Mouse (Mus musculus) stomach, postnatal 0 days (tissue): ENCODE measurements around the gene Itpr3. TPM values are rescaled to one million over a fixed set of nuclear protein-coding genes. Genes with fewer than 3 reads are reported as not detected.

Source experiments
- ATAC-seq: fragments of 200-750 bp; cut with Nextera tagmentation; 2 replicates; pipeline ENCODE4 v1.8.0; 2017; ENCODE audit not compliant: low FRiP score, low TSS enrichment
- DNase-seq: peaks from one replicate; pipeline ENCODE4 v3.0.0-alpha.2; 2016; ENCODE audit warnings: low spot score
- H3K27ac ChIP-seq: fragments of 300-500 bp; sonication (generic); replicated peaks from 2 replicates; pipeline ENCODE4 v1.5.1; 2014; ENCODE audit warnings: mild to moderate bottlenecking, control low read depth
- H3K27me3 ChIP-seq: fragments of 300-500 bp; sonication (generic); 2 replicates; pipeline ENCODE4 v1.6.1; 2014; ENCODE audit warnings: low read length; ENCODE audit not compliant: control insufficient read depth, insufficient read depth
- H3K36me3 ChIP-seq: fragments of 300-500 bp; sonication (generic); 2 replicates; pipeline ENCODE4 v1.6.1; 2014; ENCODE audit warnings: low read length, mixed read lengths; ENCODE audit not compliant: control insufficient read depth, insufficient read depth
- H3K4me1 ChIP-seq: fragments of 300-500 bp; sonication (generic); replicated peaks from 2 replicates; pipeline ENCODE4 v1.6.1; 2014; ENCODE audit warnings: antibody characterized with exemption; ENCODE audit not compliant: control insufficient read depth, insufficient read depth
- H3K4me2 ChIP-seq: fragments of 300-500 bp; sonication (generic); replicated peaks from 2 replicates; pipeline ENCODE4 v1.6.1; 2014; ENCODE audit warnings: low read depth, mild to moderate bottlenecking, control low read depth, moderate library complexity
- H3K4me3 ChIP-seq: fragments of 300-500 bp; sonication (generic); 2 replicates; pipeline ENCODE4 v1.5.1; 2014; ENCODE audit warnings: low read depth, low read length, control low read depth
- H3K9ac ChIP-seq: fragments of 300-500 bp; sonication (generic); 2 replicates; pipeline ENCODE4 v1.6.1; 2014; ENCODE audit warnings: mild to moderate bottlenecking, low read length, control low read depth, mixed read lengths
- H3K9me3 ChIP-seq: fragments of 300-500 bp; sonication (generic); 2 replicates; pipeline ENCODE4 v1.6.1; 2016; ENCODE audit warnings: low read length; ENCODE audit not compliant: control insufficient read depth
- CTCF ChIP-seq: IDR thresholded peaks from 2 replicates; pipeline ENCODE4 v1.5.1; 2016; ENCODE audit warnings: antibody characterized with exemption, low read depth, mild to moderate bottlenecking, moderate library complexity
- EP300 ChIP-seq: optimal IDR thresholded peaks from 2 replicates; pipeline ENCODE3; 2016; ENCODE audit warnings: antibody characterized with exemption
- WGBS: fragments of 180-500 bp; shearing (Covaris S2); extraction: QIAGEN DNeasy Blood & Tissue Kit; methylation state at CpG from one replicate; pipeline ENCODE4 v1.1.7; 2014; 5-methylcytosine and 5-hydroxymethylcytosine counted together
- polyA plus RNA-seq: library from polyadenylated mRNA; unstranded; fragments of >200 nt; fragmentation: Nextera tagmentation; extraction: Ambion mirVana; gene quantifications from 2 replicates; pipeline ENCODE4 v1.2.1, GENCODE M21; 2015

Itpr3 gene
- polyA plus RNA-seq, 1 experiment from 2014 or later = 5.9 TPM

DNA sequence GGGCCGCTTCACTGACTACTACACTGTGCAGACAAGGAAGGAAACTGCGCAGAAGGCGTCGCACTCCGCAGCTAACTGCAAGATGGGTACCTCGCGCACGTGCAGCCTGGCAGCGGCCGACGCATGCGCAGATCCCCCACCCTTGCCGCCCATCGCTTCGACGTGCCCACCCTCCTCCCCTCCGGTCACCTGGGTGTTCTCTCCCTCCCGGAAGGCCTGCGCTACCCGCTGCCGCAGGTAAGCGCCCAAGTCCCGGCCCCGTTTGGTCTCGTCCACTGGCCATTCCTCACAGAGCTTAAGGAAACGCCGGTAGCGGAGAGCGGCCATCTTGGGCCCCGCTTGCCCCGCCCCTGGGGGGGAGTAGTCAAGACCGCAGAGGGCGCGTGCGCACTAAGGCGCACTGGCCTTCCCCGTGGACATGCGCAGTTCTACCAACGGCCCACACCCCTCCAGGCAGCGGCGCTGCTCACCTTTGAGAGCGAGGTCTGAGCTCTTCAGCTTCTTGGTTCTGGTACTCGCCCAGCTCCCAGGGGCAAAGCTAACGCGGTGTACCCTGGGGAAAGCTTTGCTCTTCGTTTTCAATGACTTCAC, 76.5 kb downstream of the Itpr3 start, which contains the start of gene Uqcc2:
Gene Uqcc2 (minus strand): TSS at position 366 of the 591 bp plus-strand sequence.
- peak within 1 kb of the TSS; percentile 57 for H3K4me2 ChIP-seq
- peak within 1 kb of the TSS; percentile 79 for H3K27ac ChIP-seq
- H3K9me3 ChIP-seq = no peaks in the 10 kb centered on the region
- H3K4me3 ChIP-seq = peak within 1 kb of the TSS; percentile 69
- peak within 1 kb of the TSS; percentile 74 for H3K9ac ChIP-seq
- H3K36me3 ChIP-seq = no peaks in the 10 kb centered on the region
- DNase-seq (peak; percentile 98), ATAC-seq (peak; percentile 90)
- WGBS = under 1% methylated on average over 43 of the region's 46 CpGs
- TF ChIP-seq EP300 (no peak), CTCF (peak; percentile 86)
- peaks cover 3% of the 10 kb centered on the region; the same call in 1 of the 2 replicates for H3K4me1 ChIP-seq
- H3K27me3 ChIP-seq = no peaks in the 10 kb centered on the region

GRCm38 (mm10) chr17:27134187-27134586, 77.1 kb downstream of the Itpr3 start:
- Histone ChIP-seq H3K4me1 (peaks cover 3% of the 10 kb centered on the region; the same call in 1 of the 2 replicates), H3K4me3 (peak overlapping the region; percentile 69; the same call in 1 of the 2 replicates), H3K36me3 (no peaks in the 10 kb centered on the region), H3K9ac (peak overlapping the region; percentile 74; the same call in 1 of the 2 replicates), H3K9me3 (no peaks in the 10 kb centered on the region), H3K27me3 (no peaks in the 10 kb centered on the region), H3K4me2 (peak overlapping the region; percentile 57), H3K27ac (no peak overlapping the region)
- TF ChIP-seq EP300 = no peak
- TF ChIP-seq CTCF = no peak
- DNase-seq (no peak), ATAC-seq (no peak)
- WGBS = 25% methylated on average over 9 of the region's 9 CpGs

- ATAC-seq (no peak), DNase-seq (no peak)
- Histone ChIP-seq H3K36me3 (no peaks in the 10 kb centered on the region), H3K4me3 (no peak overlapping the region), H3K4me2 (no peak overlapping the region), H3K9me3 (no peaks in the 10 kb centered on the region), H3K27ac (no peak overlapping the region), H3K27me3 (no peaks in the 10 kb centered on the region), H3K9ac (no peak overlapping the region), H3K4me1 (peaks cover 3% of the 10 kb centered on the region; the same call in 1 of the 2 replicates)
- 21% methylated on average over 3 of the region's 3 CpGs for WGBS
- TF ChIP-seq EP300 (no peak), CTCF (no peak)
Measured at GRCm38 (mm10) chr17:27134715-27135114, 77.6 kb downstream of the Itpr3 start.

DNA sequence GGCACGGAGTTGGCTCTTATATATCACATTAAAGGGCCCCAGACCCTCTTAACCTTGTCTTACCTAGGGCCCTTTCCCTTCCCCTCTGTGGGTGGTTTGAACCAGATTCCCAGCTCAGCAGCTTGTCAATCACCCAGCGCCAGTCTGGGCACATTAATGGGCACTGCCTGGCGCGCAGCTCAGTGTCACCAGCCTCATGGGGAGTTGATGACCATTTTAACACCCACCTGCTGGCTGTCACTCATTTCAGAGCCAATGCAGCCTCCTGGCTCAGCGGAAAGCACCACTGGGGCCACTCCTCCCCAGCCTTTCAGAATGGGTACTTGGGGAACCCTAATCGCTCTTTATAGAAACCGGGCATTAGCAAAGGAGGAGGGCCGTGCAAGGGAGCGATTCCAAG, 81.3 kb downstream of the Itpr3 start:
- Histone ChIP-seq H3K4me3 (no peak overlapping the region), H3K9me3 (no peaks in the 10 kb centered on the region), H3K4me2 (no peak overlapping the region), H3K27ac (no peak overlapping the region), H3K36me3 (no peaks in the 10 kb centered on the region), H3K9ac (no peak overlapping the region), H3K4me1 (no peaks in the 10 kb centered on the region), H3K27me3 (no peaks in the 10 kb centered on the region)
- no peak for DNase-seq
- TF ChIP-seq EP300 (no peak), CTCF (no peak)
- ATAC-seq = no peak
- WGBS = 76% methylated on average over 9 of the region's 9 CpGs

DNA sequence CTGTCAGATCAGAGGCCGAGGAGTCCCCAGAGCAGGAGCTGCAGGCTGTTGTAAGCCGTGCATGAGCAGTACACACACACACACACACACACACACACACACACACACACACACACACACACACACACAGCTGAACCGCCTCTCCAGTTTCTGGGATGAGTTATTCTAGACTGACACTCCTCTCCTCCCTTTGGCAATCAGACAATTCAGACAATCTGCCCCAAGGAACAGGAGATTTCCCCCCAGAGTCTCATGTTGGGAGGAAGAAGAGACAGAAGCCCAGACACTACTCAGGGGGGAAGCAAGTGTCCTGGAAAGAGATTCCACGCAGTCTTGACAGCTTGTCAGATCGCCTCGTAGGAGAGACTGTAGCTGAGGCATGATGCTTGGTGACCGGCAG, 82.2 kb downstream of the Itpr3 start:
- no peak overlapping the region for H3K4me2 ChIP-seq
- TF ChIP-seq EP300 (no peak), CTCF (no peak)
- ATAC-seq (no peak), DNase-seq (no peak)
- H3K4me3 ChIP-seq = no peak overlapping the region
- 54% methylated on average over 7 of the region's 7 CpGs for WGBS
- H3K36me3 ChIP-seq = no peaks in the 10 kb centered on the region
- H3K9me3 ChIP-seq = no peaks in the 10 kb centered on the region
- no peaks in the 10 kb centered on the region for H3K4me1 ChIP-seq
- H3K27me3 ChIP-seq = no peaks in the 10 kb centered on the region
- no peak overlapping the region for H3K27ac ChIP-seq
- H3K9ac ChIP-seq = no peak overlapping the region

- TF ChIP-seq EP300 (no peak), CTCF (no peak)
- Histone ChIP-seq H3K36me3 (no peaks in the 10 kb centered on the region), H3K27me3 (no peaks in the 10 kb centered on the region), H3K9ac (no peak overlapping the region), H3K27ac (no peak overlapping the region), H3K4me3 (no peak overlapping the region), H3K4me2 (no peak overlapping the region), H3K9me3 (no peaks in the 10 kb centered on the region), H3K4me1 (no peaks in the 10 kb centered on the region)
- no peak for ATAC-seq
- no peak for DNase-seq
- WGBS = 61% methylated on average over 9 of the region's 9 CpGs
Measured at GRCm38 (mm10) chr17:27140262-27140661, 83.2 kb downstream of the Itpr3 start.
